39 mouse cellular contexts compared by ENCODE assay signal in the genomic region with DNA sequence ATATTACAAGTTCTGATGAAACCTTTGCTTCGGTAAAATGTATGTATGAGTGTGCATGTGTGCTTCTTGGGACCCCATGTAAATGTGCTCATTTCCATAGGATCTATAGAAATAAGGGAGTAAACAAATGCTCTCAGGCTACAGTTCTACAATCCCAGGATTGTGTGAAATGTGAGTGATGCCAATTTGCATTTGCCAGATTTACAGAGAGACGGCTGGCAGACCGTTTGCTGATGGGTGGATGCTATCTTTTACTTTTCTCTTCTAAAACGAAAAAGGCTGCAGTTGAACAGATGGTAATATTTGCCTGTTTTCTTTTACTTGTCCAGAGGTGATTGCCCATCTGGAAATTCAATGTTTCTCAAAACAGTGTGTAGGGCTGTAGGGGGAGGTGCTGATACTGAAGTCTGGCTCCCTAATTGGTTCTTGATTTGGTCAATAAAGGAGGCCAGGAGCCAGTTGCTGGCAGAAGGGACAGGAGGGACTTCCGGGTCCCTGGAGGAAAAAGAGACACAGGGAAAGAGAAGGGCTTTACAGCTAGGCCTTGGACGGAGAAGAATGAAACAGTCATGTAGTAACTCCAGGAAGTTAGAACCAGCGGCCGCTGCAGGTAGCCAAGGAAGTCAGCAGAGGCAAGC. TPM values are rescaled to one million over a fixed set of nuclear protein-coding genes. Genes with fewer than 3 reads are reported as not detected.
DNase-seq lines count a peak whose midpoint lies in the region; ATAC-seq and TF ChIP-seq lines count a peak whose summit lies in the region.
"Had no signal": no experiment of that assay in that cellular context is flagged by ENCODE, and none has a peak within 500 bp of the region (broad histone marks: within the 10 kb centered on the region; RNA-seq: fewer than 3 reads in every experiment).

No protein-coding gene starts in this region.

- no peak overlapping the region for H3K4me2 ChIP-seq in forebrain, embryonic 14.5 days (ENCODE audit: low read length)
- H3K4me2 ChIP-seq: heart, embryonic 12.5 days; hindbrain, embryonic 15.5 days; limb, embryonic 12.5 days; liver, embryonic 15.5 days; lung, embryonic 14.5 days had no signal

- no peak for TF ChIP-seq CTCF in layer of hippocampus, adult 2 months (conservative IDR thresholded peaks at IDR 0.05)

- DNase-seq in forebrain, embryonic 14.5 days (ENCODE audit: low spot score) = peak; percentile 16
- no peak for DNase-seq in forebrain, embryonic 10.5 days (ENCODE audit: extremely low spot score, low spot score)
- DNase-seq in layer of hippocampus, adult 2 months (ENCODE audit: low spot score in 2 of 2) = peak; percentile 12
- DNase-seq in layer of hippocampus, postnatal 25 days (ENCODE audit: extremely low spot score in 1 of 2, low spot score in 1 of 2) = no peak
- peak; percentile 55 for DNase-seq in MN1 (ENCODE audit: low spot score)
- peak; percentile 4 for DNase-seq in forelimb bud, embryonic 11.5 days (ENCODE audit: low read depth, low spot score)
- no peak for DNase-seq in lung, postnatal 4 days
- DNase-seq: cerebellum, adult 11 months; cerebellum, postnatal 36 days; gastrocnemius, adult 2 months; gastrocnemius, postnatal 36 days; heart, adult 2 months; kidney, adult 11 months; thymus, adult 2 months; thymus, postnatal 36 days had no signal

- no peak overlapping the region for H3K9ac ChIP-seq in forebrain, embryonic 14.5 days (ENCODE audit: low read length)
- H3K9ac ChIP-seq: heart, embryonic 12.5 days; hindbrain, embryonic 15.5 days; limb, embryonic 12.5 days; liver, embryonic 15.5 days; lung, embryonic 14.5 days had no signal

- no peaks in the 10 kb centered on the region for H3K36me3 ChIP-seq in forebrain, embryonic 14.5 days (ENCODE audit: control insufficient read depth, insufficient read depth, low read length)
- no peaks in the 10 kb centered on the region for H3K36me3 ChIP-seq in forebrain, embryonic 10.5 days (replicated peaks)
- H3K36me3 ChIP-seq: G1E; heart, embryonic 12.5 days; hindbrain, embryonic 15.5 days; limb, embryonic 12.5 days; liver, embryonic 15.5 days; midbrain, embryonic 10.5 days had no signal

- no peaks in the 10 kb centered on the region for H3K4me1 ChIP-seq in forebrain, embryonic 14.5 days (ENCODE audit: control insufficient read depth, insufficient read depth, low read length)
- H3K4me1 ChIP-seq in forebrain, embryonic 10.5 days = no peaks in the 10 kb centered on the region
- H3K4me1 ChIP-seq: heart, embryonic 12.5 days; hindbrain, embryonic 15.5 days; limb, embryonic 12.5 days; liver, embryonic 15.5 days had no signal

- no peaks in the 10 kb centered on the region for H3K27me3 ChIP-seq in forebrain, embryonic 14.5 days (replicated peaks; ENCODE audit: control insufficient read depth, insufficient read depth, low read length)
- H3K27me3 ChIP-seq in forebrain, embryonic 10.5 days (ENCODE audit: poor library complexity, severe bottlenecking) = no peaks in the 10 kb centered on the region
- H3K27me3 ChIP-seq: heart, embryonic 12.5 days; hindbrain, embryonic 15.5 days; limb, embryonic 12.5 days; liver, embryonic 15.5 days had no signal

- no peaks in the 10 kb centered on the region for H3K9me3 ChIP-seq in forebrain, embryonic 14.5 days (replicated peaks; ENCODE audit: control insufficient read depth, low read length)
- H3K9me3 ChIP-seq in forebrain, embryonic 10.5 days = peaks cover 5% of the 10 kb centered on the region
- H3K9me3 ChIP-seq: heart, embryonic 12.5 days; hindbrain, embryonic 15.5 days; limb, embryonic 12.5 days; liver, embryonic 15.5 days; midbrain, embryonic 10.5 days had no signal

- H3K4me3 ChIP-seq in forebrain, embryonic 14.5 days (ENCODE audit: low read depth, low read length) = no peak overlapping the region
- no peak overlapping the region for H3K4me3 ChIP-seq in forebrain, embryonic 10.5 days
- no peak overlapping the region for H3K4me3 ChIP-seq in layer of hippocampus, adult 2 months
- H3K4me3 ChIP-seq: gastrocnemius, adult 2 months; heart, adult 2 months; heart, embryonic 12.5 days; hindbrain, embryonic 15.5 days; limb, embryonic 12.5 days; liver, embryonic 15.5 days; midbrain, embryonic 10.5 days had no signal

- H3K27ac ChIP-seq in forebrain, embryonic 14.5 days (ENCODE audit: low read depth, low read length) = no peak overlapping the region
- H3K27ac ChIP-seq in forebrain, embryonic 10.5 days = no peak overlapping the region
- H3K27ac ChIP-seq in layer of hippocampus, adult 2 months = peak overlapping the region; percentile 63
- H3K27ac ChIP-seq: gastrocnemius, adult 2 months; heart, adult 2 months; hindbrain, embryonic 15.5 days; limb, embryonic 12.5 days; liver, embryonic 15.5 days; midbrain, embryonic 10.5 days; stomach, postnatal 0 days had no signal

- 0 out of 2 replicates have a peak, but pooled peaks have one; percentile 20 for ATAC-seq in forebrain, embryonic 14.5 days
- ATAC-seq: inflammation-experienced regulatory T-cells, adult 6 months had no signal

- 66% methylated on average over 8 of the region's 8 CpGs for WGBS in forebrain, embryonic 14.5 days
- WGBS in forebrain, embryonic 10.5 days = 83% methylated on average over 8 of the region's 8 CpGs

RNA-seq across cellular contexts. Expression of a gene that starts 24.0 kb away (rescaled TPM):
- polyA plus RNA-seq in forebrain, embryonic 14.5 days (2014; fragmentation: Nextera tagmentation; extraction: Ambion mirVana) = not detected in 2 replicates
- polyA plus RNA-seq in forebrain, embryonic 10.5 days (2016; fragmentation: Nextera tagmentation; extraction: Ambion mirVana) = not detected in 2 replicates
- total RNA-seq in layer of hippocampus, adult 2 months (2021) = not detected
- total RNA-seq in layer of hippocampus, postnatal 25 days (2021) = not detected
- total RNA-seq: adrenal gland, adult 18-20 months; adrenal gland, postnatal 36 days; gastrocnemius, adult 2 months; gastrocnemius, postnatal 36 days; heart, adult 2 months; hematopoietic stem cell, adult 5-6 weeks; layer of hippocampus, adult 18-20 months; left cerebral cortex, adult 18-20 months; left cerebral cortex, postnatal 14 days; liver, adult 2 months; megakaryocyte progenitor cell, adult 5-6 weeks; neutrophil, adult 5-6 weeks had no signal
- polyA plus RNA-seq: embryonic facial prominence, embryonic 11.5 days; G1E; heart, adult 2 months; heart, embryonic 12.5 days; heart, postnatal 0 days; hindbrain, embryonic 15.5 days; inflammation-experienced regulatory T-cells, adult 6 months; kidney, embryonic 14.5 days; limb, embryonic 12.5 days; liver, adult 2 months; liver, embryonic 15.5 days; lung, embryonic 14.5 days; midbrain, embryonic 10.5 days; midbrain, embryonic 16.5 days; neural tube, embryonic 11.5 days; spleen, adult 2 months; stomach, postnatal 0 days had no signal

RNA-seq across cellular contexts. Expression of a gene that starts 50.7 kb away (rescaled TPM):
- polyA plus RNA-seq in forebrain, embryonic 14.5 days (2014; fragmentation: Nextera tagmentation; extraction: Ambion mirVana) = 54.6 and 56.6 TPM in 2 replicates
- polyA plus RNA-seq in forebrain, embryonic 10.5 days (2016; fragmentation: Nextera tagmentation; extraction: Ambion mirVana) = 78.9 and 80.7 TPM in 2 replicates
- total RNA-seq in layer of hippocampus, adult 2 months (2021) = 10 to 100 TPM; 63.5 to 69.5 TPM
- 10 to 100 TPM; 61.8 to 62.1 TPM for total RNA-seq in layer of hippocampus, postnatal 25 days (2021)

RNA-seq across cellular contexts. Expression of a gene that starts 54.7 kb away (rescaled TPM):
- polyA plus RNA-seq in forebrain, embryonic 14.5 days (2014; fragmentation: Nextera tagmentation; extraction: Ambion mirVana) = 0.36 and 0.55 TPM in 2 replicates
- 0.48 and 0.68 TPM in 2 replicates for polyA plus RNA-seq in forebrain, embryonic 10.5 days (2016; fragmentation: Nextera tagmentation; extraction: Ambion mirVana)
- total RNA-seq in layer of hippocampus, adult 2 months (2021) = 10 to 100 TPM; 50.9 to 55.7 TPM
- 10 to 100 TPM; 20.2 to 22.6 TPM for total RNA-seq in layer of hippocampus, postnatal 25 days (2021)
- total RNA-seq: hematopoietic stem cell, adult 5-6 weeks; megakaryocyte progenitor cell, adult 5-6 weeks; neutrophil, adult 5-6 weeks had no signal

Comparison
In these comparisons a context has a peak if more than half of its experiments do, and no peak if none do; other contexts are left out.
1. DNase-seq: peak in forebrain, embryonic 14.5 days (single experiment), layer of hippocampus, adult 2 months (2 of 2), MN1 (single experiment) and forelimb bud, embryonic 11.5 days (single experiment); none in forebrain, embryonic 10.5 days (single experiment), layer of hippocampus, postnatal 25 days (0 of 2) and lung, postnatal 4 days (0 of 2).